Mouse (Mus musculus): ENCODE results near the gene Dnah7b. TPM values are rescaled to one million over a fixed set of nuclear protein-coding genes. Genes with fewer than 3 reads are reported as not detected.
A peak's percentile ranks its signal among the peaks of the same experiment; 100 is the strongest.
"Not testable (repeated sequence)": the region's sequence is repeated elsewhere in the genome, so short reads cannot be mapped to it uniquely, and the experiment has no call there.

The Dnah7b gene
- polyA plus RNA-seq, 1 experiment from 2014 or later = 1.4 TPM

GRCm38 (mm10) chr1:46117179-46117578, 51.1 kb downstream of the Dnah7b start:
- H3K27ac ChIP-seq (ENCODE audit: low read length); H3K4me3 ChIP-seq (ENCODE audit: low read length); H3K4me1 ChIP-seq (ENCODE audit: insufficient read depth, low read length); ATAC-seq (ENCODE audit: low FRiP score, low TSS enrichment); H3K27me3 ChIP-seq (ENCODE audit: insufficient read depth, low read length); H3K9me3 ChIP-seq (ENCODE audit: low read length); H3K4me2 ChIP-seq (replicated peaks; ENCODE audit: low read depth, low read length); H3K9ac ChIP-seq (replicated peaks; ENCODE audit: low read length); H3K36me3 ChIP-seq (ENCODE audit: insufficient read depth, low read length): not testable (repeated sequence)
- 86% methylated on average over 2 of the region's 2 CpGs for WGBS

- no peak for ATAC-seq (ENCODE audit: low FRiP score, low TSS enrichment)
- Histone ChIP-seq H3K36me3 (ENCODE audit: insufficient read depth, low read length) (no peaks in the 10 kb centered on the region), H3K4me1 (ENCODE audit: insufficient read depth, low read length) (no peaks in the 10 kb centered on the region), H3K9me3 (ENCODE audit: low read length) (no peaks in the 10 kb centered on the region), H3K27ac (ENCODE audit: low read length) (no peak overlapping the region), H3K4me2 (replicated peaks; ENCODE audit: low read depth, low read length) (no peak overlapping the region), H3K27me3 (ENCODE audit: insufficient read depth, low read length) (no peaks in the 10 kb centered on the region), H3K4me3 (ENCODE audit: low read length) (no peak overlapping the region), H3K9ac (replicated peaks; ENCODE audit: low read length) (no peak overlapping the region)
- 62% methylated on average over 4 of the region's 4 CpGs for WGBS
Measured at GRCm38 (mm10) chr1:46128058-46128457, 61.9 kb downstream of the Dnah7b start.

GRCm38 (mm10) chr1:46196835-46197234, 130.7 kb downstream of the Dnah7b start:
- H3K9ac ChIP-seq (replicated peaks; ENCODE audit: low read length); H3K9me3 ChIP-seq (ENCODE audit: low read length); H3K4me3 ChIP-seq (ENCODE audit: low read length); ATAC-seq (ENCODE audit: low FRiP score, low TSS enrichment); H3K27ac ChIP-seq (ENCODE audit: low read length); H3K4me1 ChIP-seq (ENCODE audit: insufficient read depth, low read length); H3K36me3 ChIP-seq (ENCODE audit: insufficient read depth, low read length); H3K27me3 ChIP-seq (ENCODE audit: insufficient read depth, low read length); H3K4me2 ChIP-seq (replicated peaks; ENCODE audit: low read depth, low read length): not testable (repeated sequence)
- WGBS = 73% methylated on average over 2 of the region's 2 CpGs

GRCm38 (mm10) chr1:46201169-46201568, 135.1 kb downstream of the Dnah7b start:
- not testable (repeated sequence) for H3K4me1 ChIP-seq (ENCODE audit: insufficient read depth, low read length); H3K27me3 ChIP-seq (ENCODE audit: insufficient read depth, low read length); H3K27ac ChIP-seq (ENCODE audit: low read length); H3K9me3 ChIP-seq (ENCODE audit: low read length); H3K4me3 ChIP-seq (ENCODE audit: low read length); H3K9ac ChIP-seq (replicated peaks; ENCODE audit: low read length); H3K4me2 ChIP-seq (replicated peaks; ENCODE audit: low read depth, low read length); ATAC-seq (ENCODE audit: low FRiP score, low TSS enrichment); H3K36me3 ChIP-seq (ENCODE audit: insufficient read depth, low read length)
- WGBS = 93% methylated on average over 8 of the region's 9 CpGs

- not testable (repeated sequence) for H3K27ac ChIP-seq (ENCODE audit: low read length); H3K36me3 ChIP-seq (ENCODE audit: insufficient read depth, low read length); H3K9ac ChIP-seq (replicated peaks; ENCODE audit: low read length); H3K4me2 ChIP-seq (replicated peaks; ENCODE audit: low read depth, low read length); H3K27me3 ChIP-seq (ENCODE audit: insufficient read depth, low read length); H3K4me3 ChIP-seq (ENCODE audit: low read length); H3K4me1 ChIP-seq (ENCODE audit: insufficient read depth, low read length); H3K9me3 ChIP-seq (ENCODE audit: low read length)
- peak; percentile 49 for ATAC-seq (ENCODE audit: low FRiP score, low TSS enrichment)
- 56% methylated on average over 2 of the region's 2 CpGs for WGBS
Measured at GRCm38 (mm10) chr1:46210014-46210588, 144.0 kb downstream of the Dnah7b start.

GRCm38 (mm10) chr1:46222704-46223103, 156.6 kb downstream of the Dnah7b start:
- H3K27me3 ChIP-seq (ENCODE audit: insufficient read depth, low read length) = not testable (repeated sequence)

GRCm38 (mm10) chr1:46226136-46226535, 160.0 kb downstream of the Dnah7b start:
- H3K36me3 ChIP-seq (ENCODE audit: insufficient read depth, low read length); H3K4me3 ChIP-seq (ENCODE audit: low read length); H3K9ac ChIP-seq (replicated peaks; ENCODE audit: low read length); H3K27ac ChIP-seq (ENCODE audit: low read length); H3K4me2 ChIP-seq (replicated peaks; ENCODE audit: low read depth, low read length); H3K9me3 ChIP-seq (ENCODE audit: low read length); H3K27me3 ChIP-seq (ENCODE audit: insufficient read depth, low read length); ATAC-seq (ENCODE audit: low FRiP score, low TSS enrichment); H3K4me1 ChIP-seq (ENCODE audit: insufficient read depth, low read length): not testable (repeated sequence)

More at GRCm38 (mm10) chr1:46222704-46223103, 156.6 kb downstream of the Dnah7b start:
- whole genome bisulfite sequencing = 88% methylated on average over 2 of the region's 2 CpGs
- H3K9me3 ChIP-seq (ENCODE audit: low read length); H3K27ac ChIP-seq (ENCODE audit: low read length); H3K4me3 ChIP-seq (ENCODE audit: low read length); H3K4me2 ChIP-seq (replicated peaks; ENCODE audit: low read depth, low read length); H3K9ac ChIP-seq (replicated peaks; ENCODE audit: low read length); H3K4me1 ChIP-seq (ENCODE audit: insufficient read depth, low read length); ATAC-seq (ENCODE audit: low FRiP score, low TSS enrichment); H3K36me3 ChIP-seq (ENCODE audit: insufficient read depth, low read length): not testable (repeated sequence)

- not testable (repeated sequence) for H3K27ac ChIP-seq (ENCODE audit: low read length); H3K9ac ChIP-seq (replicated peaks; ENCODE audit: low read length); ATAC-seq (ENCODE audit: low FRiP score, low TSS enrichment); H3K4me1 ChIP-seq (ENCODE audit: insufficient read depth, low read length); H3K36me3 ChIP-seq (ENCODE audit: insufficient read depth, low read length); H3K4me2 ChIP-seq (replicated peaks; ENCODE audit: low read depth, low read length); H3K9me3 ChIP-seq (ENCODE audit: low read length); H3K4me3 ChIP-seq (ENCODE audit: low read length); H3K27me3 ChIP-seq (ENCODE audit: insufficient read depth, low read length)
- WGBS = 74% methylated on average over 2 of the region's 2 CpGs
Measured at GRCm38 (mm10) chr1:46268841-46269240, 202.7 kb downstream of the Dnah7b start.

GRCm38 (mm10) chr1:46271927-46272326, 205.8 kb downstream of the Dnah7b start:
- Histone ChIP-seq H3K4me3 (ENCODE audit: low read length) (no peak overlapping the region), H3K9me3 (ENCODE audit: low read length) (no peaks in the 10 kb centered on the region), H3K4me2 (replicated peaks; ENCODE audit: low read depth, low read length) (no peak overlapping the region), H3K4me1 (ENCODE audit: insufficient read depth, low read length) (no peaks in the 10 kb centered on the region), H3K36me3 (ENCODE audit: insufficient read depth, low read length) (no peaks in the 10 kb centered on the region), H3K9ac (replicated peaks; ENCODE audit: low read length) (no peak overlapping the region), H3K27me3 (ENCODE audit: insufficient read depth, low read length) (no peaks in the 10 kb centered on the region), H3K27ac (ENCODE audit: low read length) (no peak overlapping the region)
- no peak for ATAC-seq (ENCODE audit: low FRiP score, low TSS enrichment)
- 86% methylated on average over 12 of the region's 12 CpGs for WGBS

- not testable (repeated sequence) for H3K27ac ChIP-seq (ENCODE audit: low read length); H3K27me3 ChIP-seq (ENCODE audit: insufficient read depth, low read length); H3K4me2 ChIP-seq (replicated peaks; ENCODE audit: low read depth, low read length); H3K36me3 ChIP-seq (ENCODE audit: insufficient read depth, low read length); H3K9me3 ChIP-seq (ENCODE audit: low read length); ATAC-seq (ENCODE audit: low FRiP score, low TSS enrichment); H3K4me3 ChIP-seq (ENCODE audit: low read length); H3K9ac ChIP-seq (replicated peaks; ENCODE audit: low read length); H3K4me1 ChIP-seq (ENCODE audit: insufficient read depth, low read length)
- WGBS = 68% methylated on average over 2 of the region's 2 CpGs
Measured at GRCm38 (mm10) chr1:46278057-46278910, 212.2 kb downstream of the Dnah7b start.
